Mouse (Mus musculus) hindbrain, embryonic 11.5 days (tissue): ENCODE measurements around the gene Gimap4. TPM values are rescaled to one million over a fixed set of nuclear protein-coding genes. Genes with fewer than 3 reads are reported as not detected.

Source experiments
- ATAC-seq: fragments of 200-750 bp; cut with Nextera tagmentation; 2 replicates; pipeline ENCODE4 v1.8.0; 2017; ENCODE audit warnings: mild to moderate bottlenecking, moderate TSS enrichment, moderate library complexity; ENCODE audit not compliant: low FRiP score
- DNase-seq: peaks from one replicate; pipeline ENCODE4 v3.0.0-alpha.2; 2015; ENCODE audit warnings: low spot score
- H3K27ac ChIP-seq: fragments of 300-500 bp; sonication (generic); 2 replicates; pipeline ENCODE4 v1.5.1; 2014; ENCODE audit warnings: mild to moderate bottlenecking, low read depth, low read length
- H3K27me3 ChIP-seq: fragments of 300-500 bp; sonication (generic); 2 replicates; pipeline ENCODE4 v1.6.1; 2014; ENCODE audit warnings: mild to moderate bottlenecking, low read length, moderate library complexity, mixed read lengths; ENCODE audit not compliant: control insufficient read depth, insufficient read depth
- H3K36me3 ChIP-seq: fragments of 300-500 bp; sonication (generic); 2 replicates; pipeline ENCODE4 v1.6.1; 2014; ENCODE audit warnings: mild to moderate bottlenecking, low read length, moderate library complexity, mixed read lengths; ENCODE audit not compliant: control insufficient read depth, insufficient read depth
- H3K4me1 ChIP-seq: fragments of 300-500 bp; sonication (generic); replicated peaks from 2 replicates; pipeline ENCODE4 v1.6.1; 2014; ENCODE audit warnings: low read length, mixed read lengths; ENCODE audit not compliant: control insufficient read depth, insufficient read depth
- H3K4me2 ChIP-seq: fragments of 300-500 bp; sonication (generic); replicated peaks from 2 replicates; pipeline ENCODE4 v1.6.1; 2014; ENCODE audit warnings: mild to moderate bottlenecking, low read depth, low read length
- H3K4me3 ChIP-seq: fragments of 300-500 bp; sonication (generic); 2 replicates; pipeline ENCODE4 v1.5.1; 2014; ENCODE audit warnings: low read depth, low read length
- H3K9ac ChIP-seq: fragments of 300-500 bp; sonication (generic); 2 replicates; pipeline ENCODE4 v1.6.1; 2014; ENCODE audit warnings: low read depth, low read length
- H3K9me3 ChIP-seq: fragments of 300-500 bp; sonication (generic); 2 replicates; pipeline ENCODE4 v1.6.1; 2016; ENCODE audit warnings: low read length; ENCODE audit not compliant: control insufficient read depth
- WGBS: fragments of 180-500 bp; shearing (Covaris S2); extraction: QIAGEN DNeasy Blood & Tissue Kit; methylation state at CpG from one replicate; pipeline ENCODE4 v1.1.7; 2014; 5-methylcytosine and 5-hydroxymethylcytosine counted together
- polyA plus RNA-seq: library from polyadenylated mRNA; unstranded; fragments of >200 nt; fragmentation: Nextera tagmentation; extraction: Ambion mirVana; gene quantifications from 2 replicates; pipeline ENCODE4 v1.2.1, GENCODE M21; 2014

The Gimap4 gene
- polyA plus RNA-seq, 1 experiment from 2014 or later = 3.3 TPM

GRCm38 (mm10) chr6:48687077-48687476 is 2.7 kb downstream of the Gimap4 start:
- DNase-seq = no peak
- Histone ChIP-seq H3K27me3 (no peaks in the 10 kb centered on the region), H3K4me2 (no peak overlapping the region), H3K9me3 (no peaks in the 10 kb centered on the region), H3K4me3 (no peak overlapping the region), H3K9ac (no peak overlapping the region), H3K27ac (no peak overlapping the region), H3K36me3 (no peaks in the 10 kb centered on the region), H3K4me1 (no peaks in the 10 kb centered on the region)
- 77% methylated on average over 2 of the region's 2 CpGs for WGBS
- no peak for ATAC-seq

GRCm38 (mm10) chr6:48689320-48689719 is 5.0 kb downstream of the Gimap4 start:
- 85% methylated on average over 2 of the region's 2 CpGs for WGBS
- H3K9me3 ChIP-seq = no peaks in the 10 kb centered on the region
- DNase-seq = no peak
- no peak for ATAC-seq
- no peak overlapping the region for H3K27ac ChIP-seq
- no peak overlapping the region for H3K4me3 ChIP-seq
- H3K4me2 ChIP-seq = no peak overlapping the region
- H3K9ac ChIP-seq = no peak overlapping the region
- H3K4me1 ChIP-seq = no peaks in the 10 kb centered on the region
- H3K27me3 ChIP-seq = no peaks in the 10 kb centered on the region
- H3K36me3 ChIP-seq = no peaks in the 10 kb centered on the region

- no peak overlapping the region for H3K9ac ChIP-seq
- DNase-seq (no peak), ATAC-seq (no peak)
- no peak overlapping the region for H3K4me3 ChIP-seq
- WGBS = 88% methylated on average over 6 of the region's 6 CpGs
- no peaks in the 10 kb centered on the region for H3K9me3 ChIP-seq
- no peaks in the 10 kb centered on the region for H3K36me3 ChIP-seq
- H3K27ac ChIP-seq = no peak overlapping the region
- H3K27me3 ChIP-seq = no peaks in the 10 kb centered on the region
- no peaks in the 10 kb centered on the region for H3K4me1 ChIP-seq
- H3K4me2 ChIP-seq = no peak overlapping the region
Measured at GRCm38 (mm10) chr6:48692962-48693361, 8.6 kb downstream of the Gimap4 start.

GRCm38 (mm10) chr6:48696830-48697554 is 12.6 kb downstream of the Gimap4 start:
- Histone ChIP-seq H3K9ac (no peak overlapping the region), H3K4me1 (no peaks in the 10 kb centered on the region), H3K9me3 (no peaks in the 10 kb centered on the region), H3K27me3 (no peaks in the 10 kb centered on the region), H3K4me2 (no peak overlapping the region), H3K27ac (no peak overlapping the region), H3K4me3 (no peak overlapping the region), H3K36me3 (no peaks in the 10 kb centered on the region)
- no peak for DNase-seq
- no peak for ATAC-seq
- 84% methylated on average over 4 of the region's 4 CpGs for WGBS

DNA sequence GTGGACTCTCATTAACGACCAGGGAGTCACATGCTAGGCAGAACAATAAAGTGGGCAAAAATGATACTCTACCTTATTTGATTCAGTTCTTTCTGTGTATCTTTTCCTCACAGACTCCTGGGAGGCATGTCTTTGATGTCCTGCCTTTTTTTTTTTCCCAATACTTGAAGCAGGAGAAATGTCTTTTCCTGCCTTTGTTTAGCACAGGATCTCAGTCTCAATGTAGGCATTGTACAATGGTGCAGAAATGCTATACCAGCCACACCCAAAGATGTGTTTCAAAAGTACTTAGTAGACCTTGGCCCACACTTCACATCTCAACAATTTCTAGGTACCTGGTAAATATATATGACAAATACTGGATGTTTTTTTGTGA is 13.2 kb downstream of the Gimap4 start:
- Histone ChIP-seq H3K27ac (no peak overlapping the region), H3K4me1 (no peaks in the 10 kb centered on the region), H3K4me3 (no peak overlapping the region), H3K9me3 (no peaks in the 10 kb centered on the region), H3K36me3 (no peaks in the 10 kb centered on the region), H3K4me2 (no peak overlapping the region), H3K27me3 (no peaks in the 10 kb centered on the region), H3K9ac (no peak overlapping the region)
- 70% methylated on average over 1 of the region's 1 CpGs for WGBS
- ATAC-seq = no peak
- no peak for DNase-seq

GRCm38 (mm10) chr6:48698066-48698856 is 13.9 kb downstream of the Gimap4 start:
- DNase-seq = no peak
- Histone ChIP-seq H3K4me1 (no peaks in the 10 kb centered on the region), H3K36me3 (no peaks in the 10 kb centered on the region), H3K4me3 (no peak overlapping the region), H3K27ac (no peak overlapping the region), H3K4me2 (no peak overlapping the region), H3K27me3 (no peaks in the 10 kb centered on the region), H3K9ac (no peak overlapping the region), H3K9me3 (no peaks in the 10 kb centered on the region)
- ATAC-seq = no peak
- whole genome bisulfite sequencing = 82% methylated on average over 7 of the region's 7 CpGs

- WGBS = 84% methylated on average over 3 of the region's 3 CpGs
- H3K9me3 ChIP-seq = no peaks in the 10 kb centered on the region
- H3K36me3 ChIP-seq = no peaks in the 10 kb centered on the region
- H3K4me2 ChIP-seq = no peak overlapping the region
- H3K4me1 ChIP-seq = no peaks in the 10 kb centered on the region
- no peaks in the 10 kb centered on the region for H3K27me3 ChIP-seq
- H3K4me3 ChIP-seq = no peak overlapping the region
- DNase-seq (no peak), ATAC-seq (no peak)
- H3K9ac ChIP-seq = no peak overlapping the region
- no peak overlapping the region for H3K27ac ChIP-seq
Measured at GRCm38 (mm10) chr6:48698888-48699287, 14.5 kb downstream of the Gimap4 start.

DNA sequence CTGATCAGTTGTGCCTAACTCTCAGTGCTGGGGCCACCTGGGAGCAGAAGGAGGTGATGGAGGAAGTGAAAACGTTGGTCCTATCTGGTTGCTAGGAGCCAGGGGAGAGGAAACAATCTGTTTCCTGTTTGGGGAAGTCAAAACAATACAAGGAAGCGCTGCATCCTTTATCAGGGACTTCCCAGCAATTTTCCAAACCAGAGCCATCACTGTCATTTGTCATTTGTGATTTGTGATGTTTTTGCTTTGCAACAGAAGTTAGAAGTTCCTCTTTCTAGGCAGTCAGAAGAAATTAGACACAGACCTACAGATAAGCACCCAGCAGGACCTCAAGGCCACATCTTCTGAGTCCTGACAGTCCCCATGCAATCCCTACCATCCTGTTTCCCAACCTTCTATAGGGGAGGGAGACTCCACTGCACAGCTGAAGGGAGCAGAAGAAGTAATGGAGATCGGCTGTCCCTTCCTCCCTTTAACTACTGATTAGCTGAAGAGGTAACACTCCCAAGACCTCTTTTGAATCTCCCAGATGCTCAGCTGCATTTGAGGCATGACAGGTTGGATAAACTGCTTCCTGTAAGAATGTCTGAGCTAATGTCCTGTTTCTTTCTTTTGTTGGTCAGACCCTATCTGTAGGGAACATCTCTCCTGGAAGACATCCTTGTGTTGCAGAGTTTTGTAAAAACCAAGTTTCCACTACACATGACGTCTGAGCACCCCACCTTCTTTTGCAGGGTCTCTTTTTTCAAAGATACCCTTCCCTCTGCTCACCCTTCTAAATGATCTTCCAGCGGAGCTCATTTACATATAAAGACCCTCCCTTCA is 16.1 kb downstream of the Gimap4 start:
- 62% methylated on average over 5 of the region's 5 CpGs for WGBS
- H3K9ac ChIP-seq = no peak overlapping the region
- ATAC-seq = no peak
- H3K4me3 ChIP-seq = no peak overlapping the region
- H3K9me3 ChIP-seq = no peaks in the 10 kb centered on the region
- no peak overlapping the region for H3K27ac ChIP-seq
- no peaks in the 10 kb centered on the region for H3K4me1 ChIP-seq
- H3K36me3 ChIP-seq = no peaks in the 10 kb centered on the region
- no peak for DNase-seq
- no peaks in the 10 kb centered on the region for H3K27me3 ChIP-seq
- no peak overlapping the region for H3K4me2 ChIP-seq
